Mouse (Mus musculus): ENCODE results near the gene Usp32. TPM values are rescaled to one million over a fixed set of nuclear protein-coding genes. Genes with fewer than 3 reads are reported as not detected.

The Usp32 gene
- polyA plus RNA-seq, 1 experiment: 54.3 TPM

GRCm38 (mm10) chr11:85057544-85057943 is 82.4 kb downstream of the Usp32 start:
- no peaks in the 10 kb centered on the region for H3K4me1 ChIP-seq (ENCODE audit: control insufficient read depth, insufficient read depth, low read length)
- no peak overlapping the region for H3K27ac ChIP-seq (ENCODE audit: control insufficient read depth, insufficient read depth, low read depth, low read length, poor library complexity)
- no peak overlapping the region for H3K4me3 ChIP-seq (replicated peaks; ENCODE audit: control insufficient read depth, low read depth, low read length)
- TF ChIP-seq POLR2A (IDR thresholded peaks at IDR 0.05; ENCODE audit: borderline replicate concordance, control insufficient read depth, low read depth, low read length): no peak
- no peak for TF ChIP-seq CTCF (IDR thresholded peaks at IDR 0.05; ENCODE audit: control insufficient read depth, insufficient read depth, low read length)
- 96% methylated on average over 1 of the region's 1 CpGs for WGBS

- Histone ChIP-seq H3K4me3 (replicated peaks; ENCODE audit: control insufficient read depth, low read depth, low read length) (no peak overlapping the region), H3K27ac (ENCODE audit: control insufficient read depth, insufficient read depth, low read depth, low read length, poor library complexity) (no peak overlapping the region), H3K4me1 (ENCODE audit: control insufficient read depth, insufficient read depth, low read length) (no peaks in the 10 kb centered on the region)
- TF ChIP-seq CTCF (IDR thresholded peaks at IDR 0.05; ENCODE audit: control insufficient read depth, insufficient read depth, low read length): no peak
- TF ChIP-seq POLR2A (IDR thresholded peaks at IDR 0.05; ENCODE audit: borderline replicate concordance, control insufficient read depth, low read depth, low read length): no peak
- 85% methylated on average over 5 of the region's 5 CpGs for WGBS
Measured at GRCm38 (mm10) chr11:85056901-85057300, 83.1 kb downstream of the Usp32 start.

GRCm38 (mm10) chr11:85055561-85055960 is 84.4 kb downstream of the Usp32 start:
- Histone ChIP-seq H3K27ac (ENCODE audit: control insufficient read depth, insufficient read depth, low read depth, low read length, poor library complexity) (no peak overlapping the region), H3K4me1 (ENCODE audit: control insufficient read depth, insufficient read depth, low read length) (no peaks in the 10 kb centered on the region), H3K4me3 (replicated peaks; ENCODE audit: control insufficient read depth, low read depth, low read length) (no peak overlapping the region)
- no peak for TF ChIP-seq POLR2A (IDR thresholded peaks at IDR 0.05; ENCODE audit: borderline replicate concordance, control insufficient read depth, low read depth, low read length)
- TF ChIP-seq CTCF (IDR thresholded peaks at IDR 0.05; ENCODE audit: control insufficient read depth, insufficient read depth, low read length): no peak
- 79% methylated on average over 2 of the region's 2 CpGs for WGBS

- H3K4me1 ChIP-seq (ENCODE audit: control insufficient read depth, insufficient read depth, low read length): no peaks in the 10 kb centered on the region
- TF ChIP-seq CTCF (IDR thresholded peaks at IDR 0.05; ENCODE audit: control insufficient read depth, insufficient read depth, low read length) (no peak), POLR2A (IDR thresholded peaks at IDR 0.05; ENCODE audit: borderline replicate concordance, control insufficient read depth, low read depth, low read length) (no peak)
- no peak overlapping the region for H3K4me3 ChIP-seq (replicated peaks; ENCODE audit: control insufficient read depth, low read depth, low read length)
- no peak overlapping the region for H3K27ac ChIP-seq (ENCODE audit: control insufficient read depth, insufficient read depth, low read depth, low read length, poor library complexity)
- WGBS: 80% methylated on average over 3 of the region's 3 CpGs
Measured at GRCm38 (mm10) chr11:85039256-85039655, 100.7 kb downstream of the Usp32 start.

GRCm38 (mm10) chr11:85013121-85013520 is 126.8 kb downstream of the Usp32 start:
- TF ChIP-seq CTCF (IDR thresholded peaks at IDR 0.05; ENCODE audit: control insufficient read depth, insufficient read depth, low read length): no peak
- no peak for TF ChIP-seq POLR2A (IDR thresholded peaks at IDR 0.05; ENCODE audit: borderline replicate concordance, control insufficient read depth, low read depth, low read length)
- Histone ChIP-seq H3K4me1 (ENCODE audit: control insufficient read depth, insufficient read depth, low read length) (no peaks in the 10 kb centered on the region), H3K27ac (ENCODE audit: control insufficient read depth, insufficient read depth, low read depth, low read length, poor library complexity) (no peak overlapping the region), H3K4me3 (replicated peaks; ENCODE audit: control insufficient read depth, low read depth, low read length) (no peak overlapping the region)

- H3K27ac ChIP-seq (ENCODE audit: control insufficient read depth, insufficient read depth, low read depth, low read length, poor library complexity): no peak overlapping the region
- TF ChIP-seq POLR2A (IDR thresholded peaks at IDR 0.05; ENCODE audit: borderline replicate concordance, control insufficient read depth, low read depth, low read length) (no peak), CTCF (IDR thresholded peaks at IDR 0.05; ENCODE audit: control insufficient read depth, insufficient read depth, low read length) (no peak)
- WGBS: 40% methylated on average over 3 of the region's 3 CpGs
- no peaks in the 10 kb centered on the region for H3K4me1 ChIP-seq (ENCODE audit: control insufficient read depth, insufficient read depth, low read length)
- no peak overlapping the region for H3K4me3 ChIP-seq (replicated peaks; ENCODE audit: control insufficient read depth, low read depth, low read length)
Measured at GRCm38 (mm10) chr11:85003566-85003965, 136.4 kb downstream of the Usp32 start.

GRCm38 (mm10) chr11:84995241-84995640 is 144.7 kb downstream of the Usp32 start:
- WGBS: 90% methylated on average over 1 of the region's 1 CpGs
- no peaks in the 10 kb centered on the region for H3K4me1 ChIP-seq (ENCODE audit: control insufficient read depth, insufficient read depth, low read length)
- no peak overlapping the region for H3K27ac ChIP-seq (ENCODE audit: control insufficient read depth, insufficient read depth, low read depth, low read length, poor library complexity)
- H3K4me3 ChIP-seq (replicated peaks; ENCODE audit: control insufficient read depth, low read depth, low read length): no peak overlapping the region
- TF ChIP-seq POLR2A (IDR thresholded peaks at IDR 0.05; ENCODE audit: borderline replicate concordance, control insufficient read depth, low read depth, low read length) (no peak), CTCF (IDR thresholded peaks at IDR 0.05; ENCODE audit: control insufficient read depth, insufficient read depth, low read length) (no peak)

- Histone ChIP-seq H3K27ac (ENCODE audit: control insufficient read depth, insufficient read depth, low read depth, low read length, poor library complexity) (no peak overlapping the region), H3K4me3 (replicated peaks; ENCODE audit: control insufficient read depth, low read depth, low read length) (no peak overlapping the region), H3K4me1 (ENCODE audit: control insufficient read depth, insufficient read depth, low read length) (no peaks in the 10 kb centered on the region)
- TF ChIP-seq CTCF (IDR thresholded peaks at IDR 0.05; ENCODE audit: control insufficient read depth, insufficient read depth, low read length) (no peak), POLR2A (IDR thresholded peaks at IDR 0.05; ENCODE audit: borderline replicate concordance, control insufficient read depth, low read depth, low read length) (no peak)
- WGBS: 88% methylated on average over 1 of the region's 1 CpGs
Measured at GRCm38 (mm10) chr11:84992996-84993395, 147.0 kb downstream of the Usp32 start.

- no peak overlapping the region for H3K4me3 ChIP-seq (replicated peaks; ENCODE audit: control insufficient read depth, low read depth, low read length)
- no peak for TF ChIP-seq CTCF (IDR thresholded peaks at IDR 0.05; ENCODE audit: control insufficient read depth, insufficient read depth, low read length)
- no peak for TF ChIP-seq POLR2A (IDR thresholded peaks at IDR 0.05; ENCODE audit: borderline replicate concordance, control insufficient read depth, low read depth, low read length)
- 96% methylated on average over 3 of the region's 3 CpGs for WGBS
- no peaks in the 10 kb centered on the region; the same call in 1 of the 2 replicates for H3K4me1 ChIP-seq (ENCODE audit: control insufficient read depth, insufficient read depth, low read length)
- H3K27ac ChIP-seq (ENCODE audit: control insufficient read depth, insufficient read depth, low read depth, low read length, poor library complexity): no peak overlapping the region
Measured at GRCm38 (mm10) chr11:84988341-84988919, 151.5 kb downstream of the Usp32 start.

Measured in bone marrow, adult 2 months (tissue).